Mouse (Mus musculus): Measurements from ENCODE around the gene Blvrb. TPM values are rescaled to one million over a fixed set of nuclear protein-coding genes. Genes with fewer than 3 reads are reported as not detected.
A peak's percentile ranks its signal among the peaks of the same experiment; 100 is the strongest.

The Blvrb gene
- polyA plus RNA-seq, 2 experiments: 673 to 1,114 TPM

DNA sequence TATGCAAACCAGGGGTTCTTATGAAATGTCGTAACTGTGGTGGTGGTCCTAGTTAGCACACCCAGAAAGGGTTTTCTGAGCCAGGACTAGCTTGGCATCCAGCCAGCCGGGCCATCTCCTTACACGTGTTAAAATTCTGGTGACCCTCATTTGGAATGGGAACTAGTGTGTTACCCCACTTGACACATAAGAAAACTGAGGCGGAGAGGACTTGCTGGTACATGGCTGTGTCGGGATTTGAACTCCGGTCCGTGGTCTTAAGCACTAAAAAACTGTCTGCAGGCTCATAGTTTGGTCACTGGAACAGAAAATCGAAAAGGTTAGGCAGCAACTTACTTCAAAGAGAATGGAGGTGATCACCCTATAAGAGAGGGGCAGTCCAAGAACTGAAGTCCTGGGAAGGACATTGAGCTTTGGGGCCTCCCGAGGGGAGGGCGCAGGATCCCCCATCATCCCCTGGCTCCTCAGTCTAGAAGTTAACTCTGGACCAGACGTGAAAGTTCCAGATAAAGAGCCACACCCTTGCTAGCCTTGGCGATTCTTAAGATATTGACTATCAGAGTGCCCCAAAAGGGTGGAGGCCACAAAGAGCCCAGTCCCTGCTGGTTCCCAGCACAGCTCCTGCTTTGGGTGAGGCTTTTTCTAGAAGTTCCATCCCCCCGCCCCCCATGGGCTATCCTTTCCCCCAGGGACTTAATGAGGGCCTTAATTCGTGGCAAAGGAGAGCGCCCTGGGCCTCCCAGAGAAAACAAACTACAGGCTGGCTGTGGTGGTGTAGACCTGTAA lies 836 bp downstream of the Blvrb start:
- Histone ChIP-seq H3K4me1 (replicated peaks; ENCODE audit: control insufficient read depth in 2 of 2, insufficient read depth in 2 of 2, low read length in 1 of 2) (peaks cover 34 to 35% of the 10 kb centered on the region in 2 experiments), H3K4me2 (ENCODE audit: low read depth) (peak overlapping the region; percentile 99), H3K4me3 (ENCODE audit: insufficient read depth in 1 of 2, low read depth in 2 of 2, low read length in 2 of 2) (peak overlapping the region; percentile 98 to 100), H3K9me3 (ENCODE audit: control insufficient read depth, low read length) (no peaks in the 10 kb centered on the region), H3K27ac (peak overlapping the region; percentile 99), H3K36me3 (replicated peaks; ENCODE audit: control insufficient read depth, insufficient read depth, low read depth) (peaks cover 42% of the 10 kb centered on the region), H3K9ac (replicated peaks) (peak overlapping the region; percentile 99), H3K27me3 (ENCODE audit: control insufficient read depth, insufficient read depth, low read length) (peaks cover 30% of the 10 kb centered on the region)
- TF ChIP-seq CTCF (IDR thresholded peaks at IDR 0.05; ENCODE audit: low read depth): no peak
- TF ChIP-seq EP300 (IDR thresholded peaks at IDR 0.05; ENCODE audit: low read depth): peak; percentile 87
- WGBS (ENCODE audit: insufficient replicate concordance): 13% methylated on average over 15 of the region's 15 CpGs
- ATAC-seq (ENCODE audit: insufficient read depth) (peak; percentile 75), DNase-seq (ENCODE audit: low read depth in 3 of 3, low spot score in 3 of 3) (peak; percentile 89 to 92 (median 89))

- H3K27me3 ChIP-seq (ENCODE audit: control insufficient read depth, insufficient read depth, low read length): peaks cover 27% of the 10 kb centered on the region
- H3K36me3 ChIP-seq (replicated peaks; ENCODE audit: control insufficient read depth, insufficient read depth, low read depth): peaks cover 49% of the 10 kb centered on the region
- 9% methylated on average over 10 of the region's 10 CpGs for WGBS (ENCODE audit: insufficient replicate concordance)
- DNase-seq (ENCODE audit: low read depth in 3 of 3, low spot score in 3 of 3): peak; percentile 69 to 81 (median 70)
- peak; percentile 81 for TF ChIP-seq CTCF (IDR thresholded peaks at IDR 0.05; ENCODE audit: low read depth)
- no peak for TF ChIP-seq EP300 (IDR thresholded peaks at IDR 0.05; ENCODE audit: low read depth)
- ATAC-seq (ENCODE audit: insufficient read depth): peak; percentile 24; the same call in 1 of the 2 replicates
- H3K27ac ChIP-seq: peak overlapping the region; percentile 99
- peak overlapping the region; percentile 99 for H3K9ac ChIP-seq (replicated peaks)
- H3K4me3 ChIP-seq (ENCODE audit: insufficient read depth in 1 of 2, low read depth in 2 of 2, low read length in 2 of 2): peak overlapping the region; percentile 98 to 100
- H3K9me3 ChIP-seq (ENCODE audit: control insufficient read depth, low read length): no peaks in the 10 kb centered on the region
- H3K4me1 ChIP-seq (replicated peaks; ENCODE audit: control insufficient read depth in 2 of 2, insufficient read depth in 2 of 2, low read length in 1 of 2): peaks cover 40 to 41% of the 10 kb centered on the region in 2 experiments
- H3K4me2 ChIP-seq (ENCODE audit: low read depth): peak overlapping the region; percentile 99
These were observed 1.6 kb downstream of the Blvrb start for GRCm38 (mm10) chr7:27449256-27449862.

DNA sequence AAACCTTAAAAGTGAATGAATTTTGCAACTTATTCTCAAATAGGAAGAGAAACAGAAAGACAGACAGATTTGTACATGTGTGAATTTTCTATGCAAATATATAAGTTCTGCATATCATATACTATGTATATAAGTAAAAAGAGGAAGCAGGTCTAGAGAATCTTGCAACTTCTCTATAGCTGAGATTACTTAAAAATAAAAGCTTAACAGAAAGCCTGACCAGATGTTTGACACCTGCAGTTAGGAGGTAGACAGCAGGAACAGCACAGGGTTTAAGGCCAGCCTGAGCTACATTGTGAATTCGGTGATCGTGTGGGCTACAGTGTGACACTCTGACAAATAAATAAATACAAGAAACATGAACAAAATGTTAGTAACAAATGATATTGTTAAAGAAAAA lies 3.6 kb downstream of the Blvrb start:
- WGBS (ENCODE audit: insufficient replicate concordance): 84% methylated on average over 2 of the region's 2 CpGs
- Histone ChIP-seq H3K9me3 (ENCODE audit: control insufficient read depth, low read length) (no peaks in the 10 kb centered on the region), H3K9ac (replicated peaks) (peak overlapping the region; percentile 99), H3K27me3 (ENCODE audit: control insufficient read depth, insufficient read depth, low read length) (peaks cover 7% of the 10 kb centered on the region), H3K4me3 (ENCODE audit: insufficient read depth in 1 of 2, low read depth in 2 of 2, low read length in 2 of 2) (peak overlapping the region; percentile 11 to 100; a peak in 3 of 4 replicates), H3K4me1 (replicated peaks; ENCODE audit: control insufficient read depth in 2 of 2, insufficient read depth in 2 of 2, low read length in 1 of 2) (peaks cover 56 to 59% of the 10 kb centered on the region in 2 experiments), H3K27ac (peak overlapping the region; percentile 99), H3K36me3 (replicated peaks; ENCODE audit: control insufficient read depth, insufficient read depth, low read depth) (peaks cover 69% of the 10 kb centered on the region), H3K4me2 (ENCODE audit: low read depth) (peak overlapping the region; percentile 99)
- TF ChIP-seq EP300 (IDR thresholded peaks at IDR 0.05; ENCODE audit: low read depth) (no peak), CTCF (IDR thresholded peaks at IDR 0.05; ENCODE audit: low read depth) (no peak)
- no peak for DNase-seq (ENCODE audit: low read depth in 3 of 3, low spot score in 3 of 3)
- ATAC-seq (ENCODE audit: insufficient read depth): no peak

- WGBS (ENCODE audit: insufficient replicate concordance): 64% methylated on average over 13 of the region's 13 CpGs
- DNase-seq (ENCODE audit: low read depth in 3 of 3, low spot score in 3 of 3): no peak
- Histone ChIP-seq H3K4me1 (replicated peaks; ENCODE audit: control insufficient read depth in 2 of 2, insufficient read depth in 2 of 2, low read length in 1 of 2) (peaks cover 50 to 55% of the 10 kb centered on the region in 2 experiments), H3K27ac (peak overlapping the region; percentile 78), H3K9ac (replicated peaks) (peak overlapping the region; percentile 37), H3K27me3 (ENCODE audit: control insufficient read depth, insufficient read depth, low read length) (no peaks in the 10 kb centered on the region), H3K9me3 (ENCODE audit: control insufficient read depth, low read length) (no peaks in the 10 kb centered on the region), H3K36me3 (replicated peaks; ENCODE audit: control insufficient read depth, insufficient read depth, low read depth) (peaks cover 79% of the 10 kb centered on the region), H3K4me3 (ENCODE audit: insufficient read depth in 1 of 2, low read depth in 2 of 2, low read length in 2 of 2) (peak overlapping the region; percentile 26 to 100), H3K4me2 (ENCODE audit: low read depth) (peak overlapping the region; percentile 99)
- ATAC-seq (ENCODE audit: insufficient read depth): no peak
- TF ChIP-seq EP300 (IDR thresholded peaks at IDR 0.05; ENCODE audit: low read depth) (no peak), CTCF (IDR thresholded peaks at IDR 0.05; ENCODE audit: low read depth) (no peak)
These were observed 4.5 kb downstream of the Blvrb start for GRCm38 (mm10) chr7:27452206-27452770.
